Mouse (Mus musculus) B cell, adult 62 days (primary cell): Measurements from ENCODE around the gene Dnali1. TPM values are rescaled to one million over a fixed set of nuclear protein-coding genes. Genes with fewer than 3 reads are reported as not detected.

Source experiments
- total RNA-seq: library from RNA; stranded (reverse); gene quantifications from 4 replicates; pipeline ENCODE4 v1.2.4, GENCODE M21; 2023

The Dnali1 gene
- total RNA-seq, result not detected in 4 replicates

DNA sequence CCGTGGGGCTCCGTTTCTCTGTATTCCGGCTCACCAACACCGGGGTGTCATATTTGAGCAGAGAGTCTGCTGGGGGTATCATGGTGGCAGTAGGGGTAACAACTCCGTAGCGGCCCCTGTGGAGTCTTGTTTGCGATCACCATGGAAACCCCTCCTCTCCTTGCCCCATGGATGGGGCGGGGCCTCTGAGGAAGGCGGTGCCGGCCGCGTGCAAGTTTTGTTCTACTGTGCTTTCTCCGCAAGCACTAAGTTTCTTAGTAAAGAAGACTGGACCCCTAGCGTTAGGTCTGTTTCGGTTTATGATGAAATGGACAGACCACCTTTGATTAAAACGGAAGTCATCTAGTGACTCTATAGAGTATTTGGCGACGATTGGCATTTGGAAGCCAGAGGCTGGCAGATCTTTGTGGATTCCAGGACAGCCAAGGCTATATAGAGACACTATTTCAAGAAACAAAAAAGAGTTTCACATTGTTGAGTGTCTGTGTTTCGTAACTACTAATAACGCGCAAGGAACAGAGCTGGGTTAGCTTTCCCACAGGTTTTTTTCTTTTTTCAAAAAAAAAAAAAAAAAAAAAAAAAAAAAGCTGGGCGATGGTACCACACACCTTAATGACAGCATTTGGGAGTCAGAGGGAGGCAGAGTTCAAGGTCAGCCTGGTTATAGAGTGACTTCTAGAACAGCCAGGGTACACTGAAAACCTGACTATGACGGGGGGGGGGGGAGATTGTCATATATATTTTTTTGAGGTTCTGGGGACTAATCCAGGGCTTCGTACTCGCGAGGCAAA lies at the start of gene Dnali1:
Dnali1 (minus strand) TSS at position 187 of the 791 bp plus-strand sequence.

DNA sequence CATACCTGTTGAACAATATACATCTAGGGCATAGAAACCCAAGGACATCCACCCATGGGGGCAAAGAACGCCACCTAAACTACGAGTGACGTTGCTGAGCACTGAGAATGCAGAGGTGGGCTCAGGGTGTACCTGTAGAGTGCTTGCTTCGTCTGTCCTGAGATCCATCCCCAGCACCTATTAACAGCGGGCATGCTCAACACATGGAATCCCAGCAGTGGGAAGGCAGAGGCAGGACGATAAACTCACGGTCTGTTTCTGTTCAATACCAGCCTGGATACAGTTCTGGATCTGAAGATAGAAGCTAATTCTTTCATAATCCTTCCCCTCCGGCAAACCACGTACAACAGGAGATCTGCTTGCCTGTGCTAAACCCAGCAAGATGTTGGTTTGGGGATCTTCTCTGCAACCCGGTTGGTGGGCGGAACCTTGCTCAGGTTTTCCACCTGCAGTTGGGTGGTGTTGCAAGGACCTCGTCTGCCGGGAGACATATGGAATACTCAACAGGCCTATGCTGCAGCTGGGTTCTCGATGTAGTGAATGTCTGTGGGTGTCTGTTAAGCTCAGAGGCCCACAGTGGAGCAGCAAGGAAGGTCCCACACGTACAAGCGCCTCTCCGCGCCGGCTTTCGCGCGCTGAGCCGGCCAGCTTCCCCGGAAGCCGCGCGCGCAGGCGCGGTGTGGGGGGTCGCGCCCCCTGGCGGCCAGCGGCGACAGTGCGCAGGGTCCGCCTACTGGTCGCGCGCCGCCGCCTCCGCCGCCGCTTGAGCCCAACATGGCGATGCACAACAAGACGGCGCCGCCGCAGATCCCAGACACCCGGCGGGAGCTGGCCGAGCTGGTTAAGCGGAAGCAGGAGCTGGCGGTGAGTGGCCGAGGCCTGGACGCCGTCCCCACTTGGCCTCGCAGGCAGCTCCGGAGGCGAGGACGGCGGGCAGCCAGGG lies 19.2 kb upstream of the Dnali1 start, which contains the start of gene Meaf6:
Meaf6 (plus strand) TSS at position 732 of the 943 bp plus-strand sequence.

DNA sequence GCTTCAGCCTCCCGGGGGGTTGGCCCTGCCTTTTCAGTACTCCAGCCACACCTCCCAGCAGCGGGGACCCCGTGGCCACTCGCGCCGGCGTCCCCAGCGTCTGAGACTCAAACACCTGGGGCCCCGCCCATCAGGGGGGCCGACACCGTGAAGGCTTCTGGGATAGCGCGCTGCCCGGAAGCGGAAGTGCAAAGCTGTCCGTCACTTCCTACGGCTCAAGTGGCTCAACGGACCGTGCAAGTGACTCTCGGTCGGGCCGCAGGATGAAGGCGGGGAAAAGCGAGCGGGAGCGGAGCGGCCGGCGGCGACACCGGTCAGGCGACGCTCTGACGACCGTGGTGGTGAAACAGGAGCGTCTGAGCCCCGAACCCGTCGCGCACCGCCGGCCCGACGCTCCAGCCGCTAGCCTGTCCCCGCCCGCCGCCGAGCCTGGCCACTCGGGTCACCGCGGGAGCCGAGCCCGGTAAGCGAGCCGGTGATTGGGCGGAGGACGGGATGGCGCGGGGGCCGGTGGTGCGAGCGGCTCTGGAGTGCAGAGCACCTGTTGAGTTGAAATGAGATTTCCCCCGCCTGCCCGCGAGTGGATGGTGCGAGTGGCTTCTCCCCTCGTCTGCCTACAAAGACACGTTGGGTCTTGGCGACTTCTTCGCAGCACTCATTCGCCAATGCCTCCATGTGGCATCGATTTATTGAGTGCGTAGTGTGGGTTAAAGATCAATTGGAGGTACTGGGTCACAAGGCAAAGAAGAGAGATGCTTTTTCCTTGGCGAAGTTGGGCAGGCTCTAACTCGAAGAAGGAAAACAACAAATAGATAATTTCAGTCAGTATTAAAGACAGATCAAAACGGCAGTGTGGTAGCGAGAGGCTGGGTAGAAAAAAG lies 1.2 kb upstream of the Dnali1 start, which contains the start of gene Snip1:
Snip1 (plus strand) TSS at position 183 of the 881 bp plus-strand sequence.

DNA sequence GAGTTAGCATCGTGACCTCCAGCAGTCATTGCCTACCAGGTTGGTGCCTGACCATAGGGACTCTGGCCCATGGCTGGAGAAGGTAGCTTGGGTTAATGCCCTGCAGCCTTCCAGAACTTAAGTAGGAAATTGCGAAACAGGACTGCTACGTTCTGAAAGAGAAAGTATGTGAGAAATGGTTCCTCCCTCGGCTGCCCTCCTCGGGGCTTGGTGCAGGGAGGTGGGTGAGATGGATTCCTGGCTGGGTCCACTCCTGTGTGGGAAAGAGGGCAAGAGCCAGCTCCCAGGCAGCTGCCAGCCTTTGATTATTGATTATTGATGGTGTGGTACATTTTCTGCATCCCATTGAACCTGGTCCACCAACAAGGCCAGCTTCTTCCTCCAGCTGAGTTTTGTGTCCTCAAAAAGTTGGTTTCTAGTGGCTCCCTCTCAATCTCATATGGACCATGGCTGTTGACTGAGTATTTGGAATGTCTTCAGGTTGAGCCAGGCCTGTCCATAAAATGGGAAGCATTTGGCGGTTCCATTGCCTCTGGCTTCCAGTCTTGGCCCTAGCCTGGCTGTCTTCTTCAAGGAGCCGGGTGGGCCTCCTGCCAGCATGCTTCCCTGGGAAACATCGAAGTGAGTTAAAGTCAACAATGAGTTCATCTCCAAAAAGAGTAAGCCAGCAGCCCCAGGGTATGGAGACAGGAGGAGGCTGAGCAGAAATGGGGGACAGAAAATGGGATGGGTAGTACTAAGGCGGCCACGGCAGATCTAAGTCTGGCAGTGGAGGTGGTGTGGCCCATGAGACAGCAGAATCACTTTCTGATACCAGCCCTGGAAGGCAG lies 49.5 kb downstream of the Dnali1 start, which contains the start of gene Gnl2:
Gnl2 (plus strand) TSS at position 780 of the 830 bp plus-strand sequence.

Other genes with a start within 250 kb of the Dnali1 start
- 101 to 124 TPM (median 115 TPM) in 4 replicates for gene Yrdc, start 215.0 kb downstream of the Dnali1 start, total RNA-seq
- 9.6 to 14.4 TPM (median 12.3 TPM) in 4 replicates for gene 1110065P20Rik, start 214.5 kb downstream of the Dnali1 start, total RNA-seq
- gene Maneal, start 203.5 kb downstream of the Dnali1 start, total RNA-seq, result 0.33 to 0.78 TPM (median 0.47 TPM) in 4 replicates
- not detected in 4 replicates for gene Epha10, start 184.8 kb downstream of the Dnali1 start, total RNA-seq
- 14.6 to 19.8 TPM (median 17.3 TPM) in 4 replicates for gene 9930104L06Rik, start 128.7 kb downstream of the Dnali1 start, total RNA-seq
- 2.8 to 3.5 TPM (median 3.0 TPM) in 4 replicates for gene Cdca8, start 126.4 kb downstream of the Dnali1 start, total RNA-seq
- gene Rspo1, start 79.3 kb downstream of the Dnali1 start, total RNA-seq, result not detected in 4 replicates
- 88.6 to 102 TPM (median 99.5 TPM) in 4 replicates for gene Gnl2, start 49.1 kb downstream of the Dnali1 start, total RNA-seq
- 31.2 to 32.3 TPM (median 31.5 TPM) in 4 replicates for gene Snip1, start 969 bp upstream of the Dnali1 start, total RNA-seq
- gene Meaf6, start 19.4 kb upstream of the Dnali1 start, total RNA-seq, result 40.5 to 50.9 TPM (median 44.1 TPM) in 4 replicates
- 329 to 354 TPM (median 349 TPM) in 4 replicates for gene Zc3h12a, start 62.1 kb upstream of the Dnali1 start, total RNA-seq